Mouse (Mus musculus): ENCODE measurements around the gene Morc4. TPM values are rescaled to one million over a fixed set of nuclear protein-coding genes. Genes with fewer than 3 reads are reported as not detected.

Gene Morc4
- polyA plus RNA-seq (2015; fragmentation: Nextera tagmentation; extraction: Ambion mirVana), result 0.59 and 1.3 TPM in 2 replicates

DNA sequence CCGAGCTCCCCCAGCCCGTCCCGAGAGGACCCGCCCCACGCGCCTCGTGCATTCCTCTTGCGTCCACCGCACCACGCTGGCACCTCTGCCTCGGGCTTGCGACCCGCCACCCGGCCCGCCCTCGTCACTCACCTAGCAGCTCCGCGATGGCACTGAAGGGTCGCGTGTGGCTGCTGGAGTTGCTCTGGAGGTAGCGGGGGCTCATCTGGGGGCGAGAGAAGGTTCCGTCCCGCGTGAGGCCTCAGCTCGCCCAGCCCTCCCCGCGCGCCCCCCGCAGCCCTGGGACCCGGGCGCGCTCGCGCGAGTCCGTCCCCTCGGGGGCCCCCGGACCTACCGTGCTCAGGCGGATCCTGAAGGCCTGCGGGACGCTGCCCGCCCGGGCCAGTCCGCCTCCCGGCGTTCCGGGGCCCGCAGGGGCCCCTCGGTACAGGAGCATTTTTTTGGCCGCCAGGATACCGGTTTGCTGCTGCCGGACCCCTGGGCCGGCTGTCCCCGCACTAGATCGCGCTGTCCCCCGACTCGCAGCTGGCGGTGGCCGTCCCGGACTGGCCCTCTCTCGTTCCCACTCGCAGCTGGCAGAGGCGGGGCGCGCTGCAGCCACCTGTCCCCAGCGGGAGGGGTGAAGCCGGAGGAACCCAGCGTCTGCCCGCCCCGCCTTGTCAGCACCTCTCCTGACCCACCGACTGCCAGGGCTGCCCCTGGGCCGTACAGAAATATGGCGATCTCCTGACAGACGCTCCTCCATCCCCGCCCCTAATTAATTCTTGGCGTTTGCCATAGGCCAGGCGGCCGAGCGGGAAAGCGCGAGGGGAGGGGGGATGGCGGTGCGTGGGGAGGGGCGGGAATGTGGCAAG, at the start of gene Morc4:
Gene Morc4 (minus strand): TSS at position 740 of the 854 bp plus-strand sequence.

GRCm38 (mm10) chrX:139800406-139800878, 71.0 kb downstream of the Morc4 start, which contains the start of gene Cldn2:
TSS of gene Cldn2 (plus strand) at chrX:139800828.

GRCm38 (mm10) chrX:139782278-139783044, 89.0 kb downstream of the Morc4 start, which contains the start of gene Ripply1:
TSS of gene Ripply1 (minus strand) at chrX:139782353.

Other genes with a start within 250 kb of the Morc4 start
- gene Tbc1d8b, start 186.7 kb downstream of the Morc4 start, polyA plus RNA-seq (2015; fragmentation: Nextera tagmentation; extraction: Ambion mirVana), result 0.90 and 0.98 TPM in 2 replicates
- 0.26 and 0.39 TPM in 2 replicates for gene Gm15013, start 157.2 kb downstream of the Morc4 start, polyA plus RNA-seq (2015; fragmentation: Nextera tagmentation; extraction: Ambion mirVana)
- gene Ripply1, start 89.3 kb downstream of the Morc4 start, polyA plus RNA-seq (2015; fragmentation: Nextera tagmentation; extraction: Ambion mirVana), result not detected in 2 replicates
- 0.06 and 0.11 TPM in 2 replicates for gene Cldn2, start 70.8 kb downstream of the Morc4 start, polyA plus RNA-seq (2015; fragmentation: Nextera tagmentation; extraction: Ambion mirVana)
- 1.8 and 2.2 TPM in 2 replicates for gene Rbm41, start 126.9 kb upstream of the Morc4 start, polyA plus RNA-seq (2015; fragmentation: Nextera tagmentation; extraction: Ambion mirVana)
- 0.16 and 0.29 TPM in 2 replicates for gene Nup62cl, start 191.0 kb upstream of the Morc4 start, polyA plus RNA-seq (2015; fragmentation: Nextera tagmentation; extraction: Ambion mirVana)
- gene Pih1h3b, start 191.2 kb upstream of the Morc4 start, polyA plus RNA-seq (2015; fragmentation: Nextera tagmentation; extraction: Ambion mirVana), result not detected in 2 replicates

All from spleen, postnatal 0 days (tissue).